Mouse (Mus musculus): ENCODE data around the gene Copg1. TPM values are rescaled to one million over a fixed set of nuclear protein-coding genes. Genes with fewer than 3 reads are reported as not detected.

The Copg1 gene
- polyA plus RNA-seq, 1 experiment from 2014 or later, result 185 TPM

DNA sequence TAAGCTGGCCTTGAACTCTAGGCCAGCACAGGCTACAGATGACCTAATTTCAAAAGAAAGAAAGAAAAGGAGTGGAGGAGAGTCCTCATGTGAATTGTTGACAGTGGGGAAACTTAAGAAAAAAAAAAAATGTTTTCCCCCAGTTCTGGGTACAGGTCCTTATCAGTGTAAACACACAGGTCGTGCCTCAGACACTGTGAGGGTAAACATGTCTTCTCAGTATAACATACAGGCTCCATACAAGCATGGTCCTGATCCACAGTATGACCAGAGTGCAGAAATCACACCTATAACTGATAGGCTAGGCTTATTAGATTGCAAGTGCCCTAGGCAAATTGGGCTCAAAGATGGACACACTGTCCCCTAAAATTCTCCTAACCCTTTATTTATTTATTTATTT is 17.2 kb upstream of the Copg1 start:
- Histone ChIP-seq H3K9me3 (ENCODE audit: control insufficient read depth, low read length) (no peaks in the 10 kb centered on the region), H3K27me3 (ENCODE audit: control insufficient read depth, insufficient read depth, low read length) (no peaks in the 10 kb centered on the region), H3K27ac (replicated peaks; ENCODE audit: low read depth, low read length) (no peak overlapping the region), H3K4me1 (ENCODE audit: control insufficient read depth, insufficient read depth, low read length) (no peaks in the 10 kb centered on the region), H3K4me3 (replicated peaks; ENCODE audit: low read depth, low read length) (no peak overlapping the region), H3K36me3 (ENCODE audit: control insufficient read depth, insufficient read depth, low read length) (no peaks in the 10 kb centered on the region), H3K9ac (replicated peaks; ENCODE audit: low read length) (no peak overlapping the region), H3K4me2 (ENCODE audit: low read length) (no peak overlapping the region)
- 70% methylated on average over 1 of the region's 1 CpGs for WGBS
- no peak for ATAC-seq (ENCODE audit: low FRiP score, low TSS enrichment)
- no peak for DNase-seq

DNA sequence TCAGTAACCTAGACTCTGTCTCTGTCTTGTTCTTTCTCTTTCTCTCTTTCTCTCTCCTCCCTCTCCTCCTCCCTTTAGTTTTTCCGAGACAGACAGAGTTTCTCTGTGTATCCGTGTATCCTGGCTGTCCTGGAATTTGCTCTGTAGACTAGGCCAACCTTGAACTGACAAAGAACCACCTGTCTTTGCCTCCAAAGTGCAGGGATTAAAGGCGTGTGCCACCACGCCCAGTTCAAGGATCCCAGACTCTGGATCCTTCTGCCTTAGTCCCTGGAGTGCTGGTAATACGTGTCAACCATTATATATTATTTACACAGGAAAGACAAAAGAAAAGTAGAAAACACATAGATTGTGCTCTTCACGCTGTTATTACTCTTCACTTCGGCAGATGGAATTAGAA is 16.4 kb upstream of the Copg1 start:
- Histone ChIP-seq H3K36me3 (ENCODE audit: control insufficient read depth, insufficient read depth, low read length) (no peaks in the 10 kb centered on the region), H3K9me3 (ENCODE audit: control insufficient read depth, low read length) (no peaks in the 10 kb centered on the region), H3K27ac (replicated peaks; ENCODE audit: low read depth, low read length) (no peak overlapping the region), H3K4me2 (ENCODE audit: low read length) (no peak overlapping the region), H3K9ac (replicated peaks; ENCODE audit: low read length) (no peak overlapping the region), H3K4me3 (replicated peaks; ENCODE audit: low read depth, low read length) (no peak overlapping the region), H3K4me1 (ENCODE audit: control insufficient read depth, insufficient read depth, low read length) (no peaks in the 10 kb centered on the region), H3K27me3 (ENCODE audit: control insufficient read depth, insufficient read depth, low read length) (no peaks in the 10 kb centered on the region)
- no peak for DNase-seq
- 86% methylated on average over 7 of the region's 7 CpGs for WGBS
- no peak for ATAC-seq (ENCODE audit: low FRiP score, low TSS enrichment)

DNA sequence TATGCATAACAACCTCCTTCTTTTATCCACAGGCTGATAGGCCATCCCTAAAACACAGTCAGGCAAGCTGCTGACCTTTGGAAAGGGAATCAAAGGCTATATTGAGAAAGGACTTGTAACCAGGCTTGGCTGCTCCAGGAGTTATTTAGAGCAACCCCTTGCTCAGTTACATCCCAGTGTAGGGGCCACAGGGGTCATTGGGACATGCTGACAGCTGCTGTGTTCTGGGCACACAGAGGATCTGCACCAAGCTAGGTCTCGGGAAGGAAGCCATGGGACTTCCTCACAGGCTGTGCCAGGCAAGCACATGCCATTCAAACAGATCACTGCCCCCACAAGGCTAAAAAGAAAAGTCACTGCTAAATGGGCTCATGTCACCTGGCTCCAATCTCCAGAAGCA is 14.5 kb upstream of the Copg1 start:
- Histone ChIP-seq H3K27ac (replicated peaks; ENCODE audit: low read depth, low read length) (no peak overlapping the region), H3K9me3 (ENCODE audit: control insufficient read depth, low read length) (no peaks in the 10 kb centered on the region), H3K27me3 (ENCODE audit: control insufficient read depth, insufficient read depth, low read length) (no peaks in the 10 kb centered on the region), H3K4me2 (ENCODE audit: low read length) (no peak overlapping the region), H3K36me3 (ENCODE audit: control insufficient read depth, insufficient read depth, low read length) (no peaks in the 10 kb centered on the region), H3K9ac (replicated peaks; ENCODE audit: low read length) (no peak overlapping the region), H3K4me3 (replicated peaks; ENCODE audit: low read depth, low read length) (no peak overlapping the region), H3K4me1 (ENCODE audit: control insufficient read depth, insufficient read depth, low read length) (no peaks in the 10 kb centered on the region)
- ATAC-seq (ENCODE audit: low FRiP score, low TSS enrichment), result no peak
- 47% methylated on average over 1 of the region's 1 CpGs for WGBS
- DNase-seq, result no peak

DNA sequence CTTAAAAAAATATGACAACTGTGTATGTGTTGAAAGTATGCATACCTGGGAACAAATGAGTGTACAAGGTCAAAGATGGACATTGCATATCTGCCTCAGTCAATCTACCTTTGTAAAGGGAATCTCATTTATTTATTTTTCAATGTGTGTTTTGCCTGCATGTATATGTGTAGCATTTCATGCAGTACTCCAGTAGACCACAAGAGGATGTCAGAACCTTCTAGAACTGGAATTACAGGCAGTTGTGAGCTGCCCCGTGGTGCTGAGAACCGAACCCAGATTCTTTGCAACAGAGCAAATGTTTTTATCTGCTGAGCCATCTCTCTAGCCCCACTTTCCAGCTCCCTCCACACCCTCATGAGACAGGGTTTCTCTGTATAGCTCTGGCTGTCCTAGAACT is 13.7 kb upstream of the Copg1 start:
- ATAC-seq (ENCODE audit: low FRiP score, low TSS enrichment), result no peak
- no peaks in the 10 kb centered on the region for H3K4me1 ChIP-seq (ENCODE audit: control insufficient read depth, insufficient read depth, low read length)
- no peak overlapping the region for H3K4me3 ChIP-seq (replicated peaks; ENCODE audit: low read depth, low read length)
- no peak for DNase-seq
- H3K9ac ChIP-seq (replicated peaks; ENCODE audit: low read length), result no peak overlapping the region
- no peaks in the 10 kb centered on the region for H3K27me3 ChIP-seq (ENCODE audit: control insufficient read depth, insufficient read depth, low read length)
- no peaks in the 10 kb centered on the region for H3K36me3 ChIP-seq (ENCODE audit: control insufficient read depth, insufficient read depth, low read length)
- H3K9me3 ChIP-seq (ENCODE audit: control insufficient read depth, low read length), result no peaks in the 10 kb centered on the region
- H3K4me2 ChIP-seq (ENCODE audit: low read length), result no peak overlapping the region
- H3K27ac ChIP-seq (replicated peaks; ENCODE audit: low read depth, low read length), result no peak overlapping the region
- WGBS, result 90% methylated on average over 2 of the region's 2 CpGs

DNA sequence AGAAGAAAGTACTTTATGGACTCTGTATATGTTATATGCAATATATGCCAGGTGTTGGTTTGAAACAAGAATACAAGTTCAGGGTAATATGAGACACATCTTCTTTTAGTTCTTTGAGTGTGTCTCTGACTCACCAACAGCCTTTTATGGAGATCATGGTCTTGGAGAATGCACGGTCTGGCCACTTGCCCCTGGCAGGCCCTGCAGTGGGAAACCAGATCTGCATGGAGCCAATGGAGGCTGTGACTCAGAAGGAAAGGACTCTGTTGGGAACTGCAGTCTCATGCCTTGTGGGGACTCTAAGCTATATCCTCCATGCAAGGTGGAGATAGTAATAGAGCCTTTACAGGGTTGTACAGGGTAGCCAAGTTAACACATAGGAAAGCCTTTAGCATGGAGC is 12.5 kb upstream of the Copg1 start:
- Histone ChIP-seq H3K36me3 (ENCODE audit: control insufficient read depth, insufficient read depth, low read length) (no peaks in the 10 kb centered on the region), H3K4me2 (ENCODE audit: low read length) (no peak overlapping the region), H3K4me3 (replicated peaks; ENCODE audit: low read depth, low read length) (no peak overlapping the region), H3K9me3 (ENCODE audit: control insufficient read depth, low read length) (no peaks in the 10 kb centered on the region), H3K27ac (replicated peaks; ENCODE audit: low read depth, low read length) (no peak overlapping the region), H3K27me3 (ENCODE audit: control insufficient read depth, insufficient read depth, low read length) (no peaks in the 10 kb centered on the region), H3K9ac (replicated peaks; ENCODE audit: low read length) (no peak overlapping the region), H3K4me1 (ENCODE audit: control insufficient read depth, insufficient read depth, low read length) (no peaks in the 10 kb centered on the region)
- DNase-seq, result no peak
- 82% methylated on average over 1 of the region's 1 CpGs for WGBS
- no peak for ATAC-seq (ENCODE audit: low FRiP score, low TSS enrichment)

DNA sequence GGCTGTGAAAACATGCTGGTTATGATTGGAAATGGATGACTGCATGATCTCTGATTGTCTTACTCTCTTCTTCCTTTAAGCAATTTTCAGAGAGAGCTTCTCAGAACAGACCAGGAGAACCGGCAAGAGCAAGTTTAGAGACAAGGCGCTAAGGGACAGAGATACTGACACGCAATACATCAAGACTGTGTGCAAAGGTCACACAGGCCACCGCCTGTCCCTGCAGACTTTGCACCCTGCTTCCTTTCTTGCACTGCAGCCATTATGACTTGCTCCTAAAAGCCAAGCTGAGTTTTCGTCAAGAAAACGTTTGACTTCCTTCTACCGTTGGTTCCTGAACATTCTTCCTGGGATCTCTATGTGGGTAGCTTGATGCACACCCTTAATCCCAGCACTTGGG is 12.1 kb upstream of the Copg1 start:
- DNase-seq, result no peak
- no peak overlapping the region for H3K9ac ChIP-seq (replicated peaks; ENCODE audit: low read length)
- H3K27ac ChIP-seq (replicated peaks; ENCODE audit: low read depth, low read length), result no peak overlapping the region
- no peaks in the 10 kb centered on the region for H3K36me3 ChIP-seq (ENCODE audit: control insufficient read depth, insufficient read depth, low read length)
- no peaks in the 10 kb centered on the region for H3K27me3 ChIP-seq (ENCODE audit: control insufficient read depth, insufficient read depth, low read length)
- no peaks in the 10 kb centered on the region for H3K4me1 ChIP-seq (ENCODE audit: control insufficient read depth, insufficient read depth, low read length)
- 91% methylated on average over 7 of the region's 7 CpGs for WGBS
- ATAC-seq (ENCODE audit: low FRiP score, low TSS enrichment), result no peak
- no peak overlapping the region for H3K4me3 ChIP-seq (replicated peaks; ENCODE audit: low read depth, low read length)
- no peak overlapping the region for H3K4me2 ChIP-seq (ENCODE audit: low read length)
- H3K9me3 ChIP-seq (ENCODE audit: control insufficient read depth, low read length), result no peaks in the 10 kb centered on the region

DNA sequence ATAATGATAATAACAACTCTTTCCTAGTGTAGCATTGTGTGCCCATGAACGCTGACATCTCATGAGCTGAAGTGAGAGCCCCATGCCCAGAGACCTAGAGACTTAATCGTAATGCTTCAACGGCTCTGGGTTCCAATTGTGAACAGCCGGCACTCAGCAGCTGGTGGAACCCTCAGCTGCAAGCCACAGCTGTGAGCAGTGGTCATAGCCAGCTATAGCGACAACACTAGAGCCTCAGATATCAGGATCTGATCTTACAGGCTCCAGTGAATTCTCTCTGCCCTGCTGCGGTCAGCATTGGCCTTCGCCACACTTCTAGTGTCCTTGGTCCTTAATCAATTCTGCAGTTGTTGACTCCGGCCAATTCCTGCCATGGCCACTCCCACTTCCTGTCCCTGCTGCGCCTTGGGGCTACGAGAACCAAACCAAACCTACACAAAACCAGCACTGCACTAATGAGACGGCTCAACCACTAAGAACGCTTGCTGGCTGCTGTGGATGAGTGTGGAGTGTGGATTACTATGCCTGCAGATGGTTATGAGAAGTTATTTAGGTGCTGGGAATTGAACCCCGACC is 11.5 kb upstream of the Copg1 start:
- Histone ChIP-seq H3K4me1 (ENCODE audit: control insufficient read depth, insufficient read depth, low read length) (no peaks in the 10 kb centered on the region), H3K9me3 (ENCODE audit: control insufficient read depth, low read length) (no peaks in the 10 kb centered on the region), H3K4me2 (ENCODE audit: low read length) (no peak overlapping the region), H3K27me3 (ENCODE audit: control insufficient read depth, insufficient read depth, low read length) (no peaks in the 10 kb centered on the region), H3K27ac (replicated peaks; ENCODE audit: low read depth, low read length) (no peak overlapping the region), H3K9ac (replicated peaks; ENCODE audit: low read length) (no peak overlapping the region), H3K36me3 (ENCODE audit: control insufficient read depth, insufficient read depth, low read length) (no peaks in the 10 kb centered on the region), H3K4me3 (replicated peaks; ENCODE audit: low read depth, low read length) (no peak overlapping the region)
- DNase-seq, result no peak
- WGBS, result 83% methylated on average over 13 of the region's 13 CpGs
- no peak for ATAC-seq (ENCODE audit: low FRiP score, low TSS enrichment)

DNA sequence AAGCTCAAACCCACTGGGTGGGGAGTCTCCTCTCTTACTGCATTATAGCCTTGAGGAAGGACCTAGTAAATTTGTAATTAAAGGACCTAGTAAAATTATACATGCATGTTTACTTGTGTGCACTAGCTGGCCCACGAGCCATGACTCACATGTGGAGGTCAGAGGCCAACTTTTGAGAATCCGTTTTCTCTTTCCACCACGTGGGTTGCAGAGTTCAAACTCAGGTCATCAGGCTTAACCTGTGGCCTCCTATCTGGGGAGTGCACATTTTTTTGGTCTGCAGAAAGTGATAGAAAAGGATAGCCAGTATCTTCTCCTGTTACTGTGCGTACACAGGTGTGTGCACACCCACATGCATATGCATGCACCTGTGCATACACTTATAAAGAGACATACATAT is 8.6 kb upstream of the Copg1 start:
- H3K27me3 ChIP-seq (ENCODE audit: control insufficient read depth, insufficient read depth, low read length), result no peaks in the 10 kb centered on the region
- 59% methylated on average over 4 of the region's 4 CpGs for WGBS
- no peak overlapping the region for H3K4me3 ChIP-seq (replicated peaks; ENCODE audit: low read depth, low read length)
- H3K9me3 ChIP-seq (ENCODE audit: control insufficient read depth, low read length), result no peaks in the 10 kb centered on the region
- H3K27ac ChIP-seq (replicated peaks; ENCODE audit: low read depth, low read length), result no peak overlapping the region
- ATAC-seq (ENCODE audit: low FRiP score, low TSS enrichment) (no peak), DNase-seq (no peak)
- no peak overlapping the region for H3K9ac ChIP-seq (replicated peaks; ENCODE audit: low read length)
- H3K4me2 ChIP-seq (ENCODE audit: low read length), result no peak overlapping the region
- H3K4me1 ChIP-seq (ENCODE audit: control insufficient read depth, insufficient read depth, low read length), result no peaks in the 10 kb centered on the region
- no peaks in the 10 kb centered on the region for H3K36me3 ChIP-seq (ENCODE audit: control insufficient read depth, insufficient read depth, low read length)

DNA sequence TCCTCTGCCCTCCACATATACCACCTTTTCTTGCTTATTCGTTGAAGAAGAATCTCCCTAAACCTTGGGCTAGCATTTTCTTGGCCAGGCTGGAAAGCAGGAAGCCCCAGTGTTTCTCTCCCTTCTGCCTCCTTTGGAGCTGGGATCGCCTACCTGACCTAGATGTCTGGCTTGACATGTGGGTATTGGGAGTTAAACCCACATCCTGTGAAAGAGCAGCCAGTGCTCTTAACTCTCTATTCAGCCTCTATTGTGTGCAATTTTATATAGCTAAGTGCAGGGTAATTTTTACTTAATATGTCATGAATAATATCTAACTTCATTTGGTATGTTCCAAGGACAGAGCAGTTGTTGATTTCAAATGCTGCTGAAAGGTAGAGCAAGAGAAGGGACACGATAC is 8.0 kb upstream of the Copg1 start:
- Histone ChIP-seq H3K4me3 (replicated peaks; ENCODE audit: low read depth, low read length) (no peak overlapping the region), H3K4me2 (ENCODE audit: low read length) (no peak overlapping the region), H3K36me3 (ENCODE audit: control insufficient read depth, insufficient read depth, low read length) (no peaks in the 10 kb centered on the region), H3K9me3 (ENCODE audit: control insufficient read depth, low read length) (no peaks in the 10 kb centered on the region), H3K27me3 (ENCODE audit: control insufficient read depth, insufficient read depth, low read length) (no peaks in the 10 kb centered on the region), H3K4me1 (ENCODE audit: control insufficient read depth, insufficient read depth, low read length) (no peaks in the 10 kb centered on the region), H3K9ac (replicated peaks; ENCODE audit: low read length) (no peak overlapping the region), H3K27ac (replicated peaks; ENCODE audit: low read depth, low read length) (no peak overlapping the region)
- no peak for ATAC-seq (ENCODE audit: low FRiP score, low TSS enrichment)
- DNase-seq, result no peak
- 72% methylated on average over 3 of the region's 3 CpGs for WGBS

Measured in midbrain, embryonic 14.5 days (tissue).